Mouse (Mus musculus) liver, embryonic 14.5 days (tissue): ENCODE data around the gene Cpeb3.

Source experiments
- CTCF ChIP-seq: IDR thresholded peaks from 2 replicates; pipeline ENCODE4 v1.5.1; 2016; ENCODE audit warnings: antibody characterized with exemption, low read depth, control low read depth
- EP300 ChIP-seq: IDR thresholded peaks from 2 replicates; pipeline ENCODE4 v1.6.1; 2016; ENCODE audit warnings: antibody characterized with exemption, low read depth

GRCm38 (mm10) chr19:37177819-37178708 is 30.3 kb downstream of the Cpeb3 start:
- no peak for TF ChIP-seq CTCF
- peak; percentile 82 for TF ChIP-seq EP300
